Mouse (Mus musculus): ENCODE measurements around the gene Fgf13. TPM values are rescaled to one million over a fixed set of nuclear protein-coding genes. Genes with fewer than 3 reads are reported as not detected.

Fgf13 gene
- 224 and 253 TPM in 2 replicates for polyA plus RNA-seq (2015; fragmentation: Nextera tagmentation; extraction: Ambion mirVana)

GRCm38 (mm10) chrX:59567695-59568431 lies at the start of gene Fgf13:
TSS of gene Fgf13 (minus strand) at chrX:59568071.
- WGBS = 16% methylated on average over 38 of the region's 47 CpGs
- H3K27ac ChIP-seq (replicated peaks) = peak within 1 kb of the TSS; percentile 84
- H3K36me3 ChIP-seq = no peaks in the 10 kb centered on the region
- no peaks in the 10 kb centered on the region for H3K27me3 ChIP-seq
- H3K9me3 ChIP-seq = no peaks in the 10 kb centered on the region
- no peaks in the 10 kb centered on the region for H3K4me1 ChIP-seq (replicated peaks)
- peak; percentile 52 for ATAC-seq (ENCODE audit: low read depth)
- peak within 1 kb of the TSS; percentile 61 for H3K4me2 ChIP-seq
- peak within 1 kb of the TSS; percentile 54 for H3K4me3 ChIP-seq
- H3K9ac ChIP-seq = peak within 1 kb of the TSS; percentile 75

- H3K36me3 ChIP-seq = no peaks in the 10 kb centered on the region
- no peak overlapping the region for H3K4me2 ChIP-seq
- H3K27me3 ChIP-seq = no peaks in the 10 kb centered on the region
- no peak overlapping the region for H3K27ac ChIP-seq (replicated peaks)
- no peak overlapping the region for H3K4me3 ChIP-seq
- no peak for ATAC-seq (ENCODE audit: low read depth)
- no peak overlapping the region for H3K9ac ChIP-seq
- H3K4me1 ChIP-seq (replicated peaks) = no peaks in the 10 kb centered on the region
- no peaks in the 10 kb centered on the region for H3K9me3 ChIP-seq
- WGBS = 64% methylated on average over 1 of the region's 1 CpGs
These were observed 38.7 kb upstream of the Fgf13 start for GRCm38 (mm10) chrX:59606535-59606934.

- no peak for ATAC-seq (ENCODE audit: low read depth)
- H3K9me3 ChIP-seq = no peaks in the 10 kb centered on the region
- no peak overlapping the region for H3K9ac ChIP-seq
- no peaks in the 10 kb centered on the region for H3K27me3 ChIP-seq
- WGBS = 48% methylated on average over 5 of the region's 5 CpGs
- no peaks in the 10 kb centered on the region for H3K36me3 ChIP-seq
- H3K4me1 ChIP-seq (replicated peaks) = no peaks in the 10 kb centered on the region
- no peak overlapping the region for H3K4me3 ChIP-seq
- no peak overlapping the region for H3K27ac ChIP-seq (replicated peaks)
- H3K4me2 ChIP-seq = no peak overlapping the region
These were observed 21.2 kb upstream of the Fgf13 start for GRCm38 (mm10) chrX:59589050-59589449.

- Histone ChIP-seq H3K4me3 (no peak overlapping the region), H3K36me3 (no peaks in the 10 kb centered on the region), H3K4me2 (no peak overlapping the region), H3K9me3 (no peaks in the 10 kb centered on the region), H3K27ac (replicated peaks) (no peak overlapping the region), H3K4me1 (replicated peaks) (no peaks in the 10 kb centered on the region), H3K9ac (no peak overlapping the region), H3K27me3 (no peaks in the 10 kb centered on the region)
- WGBS = 84% methylated on average over 11 of the region's 11 CpGs
- no peak for ATAC-seq (ENCODE audit: low read depth)
These were observed 17.8 kb upstream of the Fgf13 start for GRCm38 (mm10) chrX:59585508-59586186.

GRCm38 (mm10) chrX:59584034-59584433 lies 16.2 kb upstream of the Fgf13 start:
- Histone ChIP-seq H3K4me3 (no peak overlapping the region), H3K4me1 (replicated peaks) (no peaks in the 10 kb centered on the region), H3K4me2 (no peak overlapping the region), H3K36me3 (no peaks in the 10 kb centered on the region), H3K9me3 (no peaks in the 10 kb centered on the region), H3K9ac (no peak overlapping the region), H3K27me3 (no peaks in the 10 kb centered on the region), H3K27ac (replicated peaks) (no peak overlapping the region)
- ATAC-seq (ENCODE audit: low read depth) = no peak

GRCm38 (mm10) chrX:59566826-59567694 lies 811 bp downstream of the Fgf13 start:
- Histone ChIP-seq H3K9ac (peak overlapping the region; percentile 75), H3K27ac (replicated peaks) (peak overlapping the region; percentile 84), H3K4me1 (replicated peaks) (no peaks in the 10 kb centered on the region), H3K4me2 (peak overlapping the region; percentile 61), H3K27me3 (no peaks in the 10 kb centered on the region), H3K36me3 (no peaks in the 10 kb centered on the region), H3K9me3 (no peaks in the 10 kb centered on the region), H3K4me3 (peak overlapping the region; percentile 54)
- ATAC-seq (ENCODE audit: low read depth) = peak; percentile 71
- 19% methylated on average over 62 of the region's 75 CpGs for WGBS

GRCm38 (mm10) chrX:59566017-59566679 lies 1.7 kb downstream of the Fgf13 start:
- Histone ChIP-seq H3K27me3 (no peaks in the 10 kb centered on the region), H3K36me3 (no peaks in the 10 kb centered on the region), H3K27ac (replicated peaks) (peak overlapping the region; percentile 84; the same call in 1 of the 2 replicates), H3K4me2 (peak overlapping the region; percentile 61), H3K9ac (peak overlapping the region; percentile 75), H3K4me1 (replicated peaks) (no peaks in the 10 kb centered on the region), H3K9me3 (no peaks in the 10 kb centered on the region), H3K4me3 (peak overlapping the region; percentile 54)
- ATAC-seq (ENCODE audit: low read depth) = peak; percentile 54
- 19% methylated on average over 18 of the region's 18 CpGs for WGBS

- ATAC-seq (ENCODE audit: low read depth) = no peak
- 76% methylated on average over 2 of the region's 2 CpGs for WGBS
- no peak overlapping the region for H3K27ac ChIP-seq (replicated peaks)
These were observed 19.9 kb downstream of the Fgf13 start for GRCm38 (mm10) chrX:59547931-59548330.

GRCm38 (mm10) chrX:59508273-59508672 lies 59.6 kb downstream of the Fgf13 start:
- H3K27me3 ChIP-seq = no peaks in the 10 kb centered on the region
- H3K4me3 ChIP-seq = no peak overlapping the region
- no peak for ATAC-seq (ENCODE audit: low read depth)
- no peaks in the 10 kb centered on the region for H3K9me3 ChIP-seq
- no peak overlapping the region for H3K9ac ChIP-seq
- H3K4me1 ChIP-seq (replicated peaks) = no peaks in the 10 kb centered on the region
- no peaks in the 10 kb centered on the region for H3K36me3 ChIP-seq
- no peak overlapping the region for H3K27ac ChIP-seq (replicated peaks)
- 80% methylated on average over 4 of the region's 4 CpGs for WGBS
- no peak overlapping the region for H3K4me2 ChIP-seq

More at GRCm38 (mm10) chrX:59547931-59548330, 19.9 kb downstream of the Fgf13 start:
- H3K9ac ChIP-seq = no peak overlapping the region
- no peak overlapping the region for H3K4me2 ChIP-seq
- no peaks in the 10 kb centered on the region for H3K4me1 ChIP-seq (replicated peaks)
- H3K9me3 ChIP-seq = no peaks in the 10 kb centered on the region
- H3K36me3 ChIP-seq = no peaks in the 10 kb centered on the region
- no peaks in the 10 kb centered on the region for H3K27me3 ChIP-seq
- no peak overlapping the region for H3K4me3 ChIP-seq

GRCm38 (mm10) chrX:59493388-59493787 lies 74.5 kb downstream of the Fgf13 start:
- H3K4me3 ChIP-seq = no peak overlapping the region
- H3K4me2 ChIP-seq = no peak overlapping the region
- H3K27me3 ChIP-seq = no peaks in the 10 kb centered on the region
- no peaks in the 10 kb centered on the region for H3K4me1 ChIP-seq (replicated peaks)
- 34% methylated on average over 1 of the region's 1 CpGs for WGBS
- no peaks in the 10 kb centered on the region for H3K36me3 ChIP-seq
- no peak overlapping the region for H3K9ac ChIP-seq
- ATAC-seq (ENCODE audit: low read depth) = no peak
- no peaks in the 10 kb centered on the region for H3K9me3 ChIP-seq
- H3K27ac ChIP-seq (replicated peaks) = no peak overlapping the region

- Histone ChIP-seq H3K27ac (replicated peaks) (no peak overlapping the region), H3K9me3 (no peaks in the 10 kb centered on the region), H3K4me2 (no peak overlapping the region), H3K27me3 (no peaks in the 10 kb centered on the region), H3K4me3 (no peak overlapping the region), H3K9ac (no peak overlapping the region), H3K4me1 (replicated peaks) (no peaks in the 10 kb centered on the region), H3K36me3 (no peaks in the 10 kb centered on the region)
- ATAC-seq (ENCODE audit: low read depth) = no peak
- 63% methylated on average over 2 of the region's 2 CpGs for WGBS
These were observed 82.4 kb downstream of the Fgf13 start for GRCm38 (mm10) chrX:59485426-59485825.

Data from neural tube, embryonic 13.5 days (tissue).